Mouse (Mus musculus) granulocyte monocyte progenitor cell, adult 5-6 weeks (primary cell): Measurements from ENCODE around the gene Mfsd10. TPM values are rescaled to one million over a fixed set of nuclear protein-coding genes. Genes with fewer than 3 reads are reported as not detected.
"Not testable (repeated sequence)": the region's sequence is repeated elsewhere in the genome, so short reads cannot be mapped to it uniquely, and the experiment has no call there.

Source experiments
- ATAC-seq: replicated peaks from 2 replicates; pipeline ENCODE4 v1.8.0; 2016; ENCODE audit warnings: mild to moderate bottlenecking, moderate TSS enrichment, inconsistent platforms; ENCODE audit not compliant: poor library complexity, severe bottlenecking
- total RNA-seq, 2 experiments: library from RNA; stranded (forward) in 1 of 2; stranded (reverse) in 1 of 2; fragments of 200-712, 200-1000 nt in 1 of 2; fragments of >200 nt in 1 of 2; fragmentation: Nextera tagmentation in 1 of 2; gene quantifications; 2 replicates each; pipeline ENCODE4 v1.2.3; 2014 to 2017

The Mfsd10 gene
- total RNA-seq, 2 experiments from 2014 or later = 147 to 196 TPM

GRCm38 (mm10) chr5:34607100-34607880 lies 29.7 kb downstream of the Mfsd10 start:
- peak; percentile 84 for ATAC-seq

GRCm38 (mm10) chr5:34604576-34604975 lies 32.4 kb downstream of the Mfsd10 start:
- ATAC-seq = no peak

GRCm38 (mm10) chr5:34593202-34593727 lies 43.7 kb downstream of the Mfsd10 start:
- ATAC-seq = no peak

- ATAC-seq = no peak
Measured at GRCm38 (mm10) chr5:34592666-34593065, 44.3 kb downstream of the Mfsd10 start.

- ATAC-seq = not testable (repeated sequence)
Measured at GRCm38 (mm10) chr5:34592224-34592623, 44.8 kb downstream of the Mfsd10 start.

- no peak for ATAC-seq
Measured at GRCm38 (mm10) chr5:34591388-34592004, 45.5 kb downstream of the Mfsd10 start.

- no peak for ATAC-seq
Measured at GRCm38 (mm10) chr5:34590702-34591101, 46.3 kb downstream of the Mfsd10 start.

GRCm38 (mm10) chr5:34590059-34590458 lies 47.0 kb downstream of the Mfsd10 start:
- ATAC-seq = no peak

GRCm38 (mm10) chr5:34587881-34588280 lies 49.1 kb downstream of the Mfsd10 start:
- no peak for ATAC-seq

- no peak for ATAC-seq
Measured at GRCm38 (mm10) chr5:34585216-34585615, 51.8 kb downstream of the Mfsd10 start.

Other genes with a start within 250 kb of the Mfsd10 start
- 11.8 and 16.2 TPM in 2 replicates for gene Tnip2, start 123.2 kb downstream of the Mfsd10 start, total RNA-seq (2014; fragmentation: Nextera tagmentation)
- 22.0 and 24.4 TPM in 2 replicates for gene Tnip2, start 123.2 kb downstream of the Mfsd10 start, total RNA-seq (2017)
- 15.4 and 16.5 TPM in 2 replicates for gene Sh3bp2, start 111.4 kb downstream of the Mfsd10 start, total RNA-seq (2014; fragmentation: Nextera tagmentation)
- 9.8 and 11.9 TPM in 2 replicates for gene Sh3bp2, start 111.4 kb downstream of the Mfsd10 start, total RNA-seq (2017)
- 65.6 and 74.2 TPM in 2 replicates for gene Add1, start 63.5 kb downstream of the Mfsd10 start, total RNA-seq (2014; fragmentation: Nextera tagmentation)
- 81.0 and 82.6 TPM in 2 replicates for gene Add1, start 63.5 kb downstream of the Mfsd10 start, total RNA-seq (2017)
- gene Nop14, start 22.9 kb upstream of the Mfsd10 start, total RNA-seq (2014; fragmentation: Nextera tagmentation) = 40.0 and 45.0 TPM in 2 replicates
- 47.7 and 50.0 TPM in 2 replicates for gene Nop14, start 22.9 kb upstream of the Mfsd10 start, total RNA-seq (2017)
- 0.95 and 7.2 TPM in 2 replicates for gene Grk4, start 23.2 kb upstream of the Mfsd10 start, total RNA-seq (2014; fragmentation: Nextera tagmentation)
- gene Grk4, start 23.2 kb upstream of the Mfsd10 start, total RNA-seq (2017) = 1.2 and 1.4 TPM in 2 replicates
- 32.6 and 36.2 TPM in 2 replicates for gene Htt, start 124.5 kb upstream of the Mfsd10 start, total RNA-seq (2014; fragmentation: Nextera tagmentation)
- gene Htt, start 124.5 kb upstream of the Mfsd10 start, total RNA-seq (2017) = 18.3 and 25.1 TPM in 2 replicates